Mouse (Mus musculus) E14TG2a.4 (cell line): ENCODE results near the gene Litaf.
"Not testable (repeated sequence)": the region's sequence is repeated elsewhere in the genome, so short reads cannot be mapped to it uniquely, and the experiment has no call there.

Experiments
- H3K27me3 ChIP-seq: 2 replicates; pipeline ENCODE4 v1.6.1; 2014; ENCODE audit warnings: low read length, control low read depth; ENCODE audit not compliant: insufficient read depth
- H3K36me3 ChIP-seq: 2 replicates; pipeline ENCODE4 v1.6.1; 2014; ENCODE audit warnings: low read length, control low read depth; ENCODE audit not compliant: insufficient read depth
- H3K4me1 ChIP-seq: replicated peaks from 2 replicates; pipeline ENCODE4 v1.6.1; 2014; ENCODE audit warnings: low read depth, low read length, control low read depth
- H3K4me3 ChIP-seq: replicated peaks from 2 replicates; pipeline ENCODE4 v1.5.1; 2014; ENCODE audit warnings: mild to moderate bottlenecking, low read length
- H3K9me3 ChIP-seq: 2 replicates; pipeline ENCODE4 v1.6.1; 2014; ENCODE audit warnings: low read length, control low read depth
- CTCF ChIP-seq: conservative IDR thresholded peaks from 2 replicates; pipeline ENCODE4 v1.5.1; 2014; ENCODE audit warnings: low read length
- NANOG ChIP-seq: IDR thresholded peaks from 2 replicates; pipeline ENCODE4 v1.6.1; 2014; ENCODE audit warnings: borderline replicate concordance, low read length, mixed read lengths
- POU5F1 ChIP-seq: IDR thresholded peaks from 2 replicates; pipeline ENCODE4 v1.6.1; 2014; ENCODE audit warnings: low read length, borderline replicate concordance

Gene Litaf

DNA sequence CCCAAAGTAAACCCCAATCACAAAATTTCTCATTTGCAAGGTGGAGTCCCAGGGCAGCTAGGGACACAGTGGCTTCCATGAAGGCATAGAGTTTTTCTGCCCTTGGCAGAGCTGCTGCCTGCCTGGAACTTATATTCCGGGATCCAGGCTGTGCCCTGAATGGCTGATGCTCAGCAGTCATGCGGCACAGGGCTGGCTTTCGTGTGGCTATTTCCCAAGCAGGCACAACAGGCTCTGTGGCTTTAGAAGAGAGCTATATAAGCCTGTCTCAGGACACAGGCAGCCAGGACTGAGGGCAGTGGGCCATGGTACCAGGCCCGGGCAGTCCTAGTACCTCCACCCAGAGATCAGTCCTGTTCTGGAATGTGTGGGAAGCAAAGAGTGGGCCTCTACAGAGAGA, 97.7 kb downstream of the Litaf start:
- TF ChIP-seq CTCF, result no peak
- no peak for TF ChIP-seq POU5F1
- TF ChIP-seq NANOG, result no peak
- H3K4me3 ChIP-seq, result no peak overlapping the region
- no peaks in the 10 kb centered on the region for H3K27me3 ChIP-seq
- H3K9me3 ChIP-seq, result no peaks in the 10 kb centered on the region
- peaks cover 58% of the 10 kb centered on the region for H3K4me1 ChIP-seq
- H3K36me3 ChIP-seq, result peaks cover 26% of the 10 kb centered on the region

DNA sequence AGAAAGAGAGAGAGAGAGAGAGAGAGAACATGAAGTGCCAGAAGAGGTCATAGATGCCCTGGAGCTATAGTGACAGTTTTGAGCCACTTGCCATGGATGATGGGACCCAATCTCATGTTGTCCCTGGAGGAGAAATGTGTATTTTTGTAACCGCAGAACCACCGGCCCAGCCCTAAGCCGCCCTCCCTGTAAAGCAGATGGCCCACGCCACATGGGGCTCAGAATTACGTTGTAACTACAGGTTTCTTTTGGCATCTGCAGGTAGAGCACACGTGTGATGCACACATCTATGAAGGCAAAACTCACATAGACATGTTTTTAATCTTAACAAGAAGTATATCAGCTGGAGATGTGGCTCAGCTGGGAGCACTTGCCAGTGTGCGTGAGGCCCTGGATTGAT, 98.2 kb downstream of the Litaf start:
- H3K36me3 ChIP-seq, result peaks cover 27% of the 10 kb centered on the region
- no peak overlapping the region for H3K4me3 ChIP-seq
- H3K9me3 ChIP-seq, result no peaks in the 10 kb centered on the region
- H3K27me3 ChIP-seq, result no peaks in the 10 kb centered on the region
- TF ChIP-seq CTCF (no peak), POU5F1 (no peak)
- H3K4me1 ChIP-seq, result peaks cover 60% of the 10 kb centered on the region

- no peak for TF ChIP-seq CTCF
- no peak for TF ChIP-seq NANOG
- TF ChIP-seq POU5F1, result no peak
These were observed 98.9 kb downstream of the Litaf start for GRCm38 (mm10) chr16:10967013-10967412.

GRCm38 (mm10) chr16:10965034-10965433, 100.9 kb downstream of the Litaf start:
- TF ChIP-seq POU5F1 (no peak), NANOG (no peak)
- H3K36me3 ChIP-seq, result peaks cover 50% of the 10 kb centered on the region
- no peaks in the 10 kb centered on the region for H3K9me3 ChIP-seq
- peaks cover 73% of the 10 kb centered on the region for H3K4me1 ChIP-seq
- no peak overlapping the region for H3K4me3 ChIP-seq
- no peaks in the 10 kb centered on the region for H3K27me3 ChIP-seq

More at GRCm38 (mm10) chr16:10967013-10967412, 98.9 kb downstream of the Litaf start:
- H3K4me3 ChIP-seq, result no peak overlapping the region
- no peaks in the 10 kb centered on the region for H3K9me3 ChIP-seq
- H3K36me3 ChIP-seq, result peaks cover 32% of the 10 kb centered on the region
- peaks cover 66% of the 10 kb centered on the region for H3K4me1 ChIP-seq
- no peaks in the 10 kb centered on the region for H3K27me3 ChIP-seq

DNA sequence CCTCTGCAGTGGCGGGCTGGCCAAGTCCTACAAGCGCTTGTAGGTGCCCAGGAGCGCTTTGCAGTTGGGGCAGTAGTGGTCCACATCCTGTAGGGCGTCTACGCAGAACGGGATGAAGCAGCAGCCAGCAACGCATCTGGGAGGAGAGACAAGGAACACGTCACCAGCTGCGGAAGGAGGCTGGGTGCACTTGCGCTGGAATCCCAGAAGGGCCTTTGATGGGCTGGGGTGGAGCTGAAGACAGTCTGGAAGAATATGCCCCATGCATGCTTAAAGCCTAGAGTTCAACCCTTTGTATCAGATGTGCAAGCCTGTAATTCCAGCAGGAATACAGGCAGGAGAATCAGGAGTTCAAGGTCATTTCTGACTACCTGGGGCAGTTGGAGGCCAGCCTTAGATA, 105.0 kb downstream of the Litaf start:
- H3K9me3 ChIP-seq, result no peaks in the 10 kb centered on the region
- TF ChIP-seq CTCF, result no peak
- no peak for TF ChIP-seq POU5F1
- TF ChIP-seq NANOG, result no peak
- no peaks in the 10 kb centered on the region for H3K27me3 ChIP-seq
- peaks cover 80% of the 10 kb centered on the region for H3K4me1 ChIP-seq
- H3K36me3 ChIP-seq, result peaks cover 55% of the 10 kb centered on the region
- peak overlapping the region; percentile 29; the same call in 1 of the 2 replicates for H3K4me3 ChIP-seq

GRCm38 (mm10) chr16:10958763-10959440, 107.1 kb downstream of the Litaf start:
- Histone ChIP-seq H3K9me3 (no peaks in the 10 kb centered on the region), H3K4me3 (peak overlapping the region; percentile 41), H3K4me1 (peaks cover 74% of the 10 kb centered on the region), H3K27me3 (no peaks in the 10 kb centered on the region), H3K36me3 (peaks cover 46% of the 10 kb centered on the region)
- TF ChIP-seq CTCF (no peak), POU5F1 (no peak), NANOG (peak; percentile 49; the same call in 1 of the 2 replicates)

GRCm38 (mm10) chr16:10958307-10958706, 107.7 kb downstream of the Litaf start:
- peaks cover 79% of the 10 kb centered on the region for H3K4me1 ChIP-seq

DNA sequence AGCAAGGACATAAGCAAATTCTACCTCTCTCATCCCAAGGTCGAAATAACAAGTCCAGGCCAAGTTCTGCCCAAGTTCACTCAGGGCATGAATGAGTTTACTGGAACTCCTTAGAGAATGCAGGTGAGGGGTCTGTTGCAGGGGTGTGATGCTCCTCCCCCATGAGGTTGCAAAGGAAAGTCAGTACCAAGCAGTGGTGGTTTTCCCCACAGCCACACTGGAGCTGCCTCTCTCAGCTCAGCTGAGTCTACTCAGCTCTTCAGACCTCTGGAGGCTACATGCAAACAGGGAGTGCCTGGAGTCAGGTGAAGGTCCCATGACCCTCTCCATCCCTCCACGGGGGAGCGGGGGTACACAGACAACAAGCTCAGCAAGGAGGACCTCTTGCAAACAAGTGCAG, 108.2 kb downstream of the Litaf start:
- Histone ChIP-seq H3K27me3 (no peaks in the 10 kb centered on the region), H3K36me3 (peaks cover 37% of the 10 kb centered on the region), H3K4me3 (peak overlapping the region; percentile 41), H3K9me3 (no peaks in the 10 kb centered on the region), H3K4me1 (peaks cover 82% of the 10 kb centered on the region)
- TF ChIP-seq CTCF, result no peak
- no peak for TF ChIP-seq NANOG
- TF ChIP-seq POU5F1, result no peak

More at GRCm38 (mm10) chr16:10958307-10958706, 107.7 kb downstream of the Litaf start:
- not testable (repeated sequence) for H3K27me3 ChIP-seq, H3K9me3 ChIP-seq
- Histone ChIP-seq H3K4me3 (peak overlapping the region; percentile 41), H3K36me3 (peaks cover 42% of the 10 kb centered on the region)

DNA sequence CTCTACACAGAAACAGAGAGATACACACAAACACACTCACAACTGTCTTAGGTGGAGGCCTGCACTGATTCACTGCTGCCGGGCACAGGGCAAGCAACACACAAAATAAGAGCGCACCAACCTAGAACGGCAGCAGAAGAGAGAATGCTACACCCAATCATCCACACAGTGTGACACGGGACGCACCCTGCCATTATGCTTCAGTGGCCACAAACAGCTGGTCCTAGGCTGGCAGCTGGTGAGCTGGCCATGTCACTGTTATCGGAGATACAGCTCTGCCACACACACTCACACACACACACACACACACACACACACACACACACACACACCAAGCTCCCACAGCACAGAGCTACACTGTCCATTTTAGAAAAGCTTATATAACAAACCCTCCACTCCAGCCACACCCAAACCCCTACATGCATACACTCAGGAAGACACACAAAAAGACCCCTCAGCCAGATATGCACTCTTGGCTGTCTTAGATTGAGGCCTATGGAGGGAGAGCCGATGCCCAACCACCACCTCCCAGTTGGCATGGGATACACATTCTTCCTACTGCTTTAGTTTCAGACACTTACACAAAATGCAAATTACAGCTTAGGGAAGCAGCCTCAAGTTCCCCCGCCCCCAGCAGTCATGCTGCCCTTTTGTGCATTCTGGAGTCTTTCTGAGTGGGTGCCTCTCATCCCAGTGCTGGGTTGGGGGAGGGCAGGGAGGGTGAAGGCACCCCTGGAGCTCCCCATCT, 108.8 kb downstream of the Litaf start:
- no peaks in the 10 kb centered on the region for H3K27me3 ChIP-seq
- H3K4me3 ChIP-seq, result peak overlapping the region; percentile 41
- TF ChIP-seq CTCF (no peak), NANOG (no peak), POU5F1 (no peak)
- H3K4me1 ChIP-seq, result peaks cover 81% of the 10 kb centered on the region
- H3K9me3 ChIP-seq, result no peaks in the 10 kb centered on the region
- peaks cover 30% of the 10 kb centered on the region for H3K36me3 ChIP-seq
